Mouse (Mus musculus) G1E (cell line): ENCODE data around the gene Cdk12. TPM values are rescaled to one million over a fixed set of nuclear protein-coding genes. Genes with fewer than 3 reads are reported as not detected.

Experiments used
- ATAC-seq: 2 replicates; pipeline ENCODE4 v1.8.0; 2016; ENCODE audit warnings: mild to moderate bottlenecking; ENCODE audit not compliant: insufficient number of reproducible peaks, poor library complexity, low FRiP score, severe bottlenecking; ENCODE audit errors: extremely low read depth
- DNase-seq: peaks from one replicate; pipeline ENCODE4 v3.0.0; 2012; ENCODE audit warnings: low spot score
- H3K27me3 ChIP-seq: 2 replicates; pipeline ENCODE4 v1.6.1; 2012; ENCODE audit warnings: mild to moderate bottlenecking, low read length, inconsistent platforms; ENCODE audit not compliant: insufficient read depth
- H3K36me3 ChIP-seq: replicated peaks from 2 replicates; pipeline ENCODE3; 2012; ENCODE audit warnings: mild to moderate bottlenecking, inconsistent platforms
- H3K4me1 ChIP-seq: 2 replicates; pipeline ENCODE4 v1.6.1; 2012; ENCODE audit warnings: low read depth, low read length, inconsistent platforms, mixed read lengths; ENCODE audit not compliant: insufficient read depth
- H3K4me3 ChIP-seq: 2 replicates; pipeline ENCODE4 v1.5.1; 2012; ENCODE audit warnings: low read depth, mild to moderate bottlenecking, inconsistent platforms, low read length, moderate library complexity, mixed read lengths
- H3K9me3 ChIP-seq: replicated peaks from 2 replicates; pipeline ENCODE4 v1.6.1; 2012; ENCODE audit warnings: inconsistent platforms
- CTCF ChIP-seq: IDR thresholded peaks from 2 replicates; pipeline ENCODE4 v1.5.1; 2012; ENCODE audit warnings: low read depth, low read length, inconsistent platforms, mixed read lengths
- GATA1 ChIP-seq: IDR thresholded peaks from 2 replicates; pipeline ENCODE4 v1.6.1; 2012; ENCODE audit warnings: borderline replicate concordance, low read length, inconsistent platforms, mixed read lengths
- GATA2 ChIP-seq: IDR thresholded peaks from 2 replicates; pipeline ENCODE4 v1.6.1; 2012; ENCODE audit warnings: low read depth, low read length, inconsistent platforms, borderline replicate concordance
- POLR2AphosphoS5 ChIP-seq: IDR thresholded peaks from 2 replicates; pipeline ENCODE4 v1.6.1; 2012; ENCODE audit warnings: low read depth, low read length, inconsistent platforms; ENCODE audit not compliant: insufficient replicate concordance
- TAL1 ChIP-seq: conservative IDR thresholded peaks from 2 replicates; pipeline ENCODE4 v1.6.1; 2012; ENCODE audit warnings: low read depth, low read length, inconsistent platforms, mixed read lengths
- polyA plus RNA-seq: library from polyadenylated mRNA; stranded (reverse); fragments of >175 nt; gene quantifications from 2 replicates; pipeline ENCODE4 v1.2.3, GENCODE M21; 2012
- total RNA-seq, 2 experiments: library from RNA; stranded (forward) in 1 of 2; stranded (reverse) in 1 of 2; fragments of 200-1000 nt in 1 of 2; fragments of >200 nt in 1 of 2; fragmentation: Nextera tagmentation in 1 of 2; gene quantifications; 2 replicates each; pipeline ENCODE4 v1.2.3; 2014 to 2017

The Cdk12 gene
- total and polyA plus RNA-seq, 3 experiments, result 20.4 to 93.7 (median 54.0) TPM

DNA sequence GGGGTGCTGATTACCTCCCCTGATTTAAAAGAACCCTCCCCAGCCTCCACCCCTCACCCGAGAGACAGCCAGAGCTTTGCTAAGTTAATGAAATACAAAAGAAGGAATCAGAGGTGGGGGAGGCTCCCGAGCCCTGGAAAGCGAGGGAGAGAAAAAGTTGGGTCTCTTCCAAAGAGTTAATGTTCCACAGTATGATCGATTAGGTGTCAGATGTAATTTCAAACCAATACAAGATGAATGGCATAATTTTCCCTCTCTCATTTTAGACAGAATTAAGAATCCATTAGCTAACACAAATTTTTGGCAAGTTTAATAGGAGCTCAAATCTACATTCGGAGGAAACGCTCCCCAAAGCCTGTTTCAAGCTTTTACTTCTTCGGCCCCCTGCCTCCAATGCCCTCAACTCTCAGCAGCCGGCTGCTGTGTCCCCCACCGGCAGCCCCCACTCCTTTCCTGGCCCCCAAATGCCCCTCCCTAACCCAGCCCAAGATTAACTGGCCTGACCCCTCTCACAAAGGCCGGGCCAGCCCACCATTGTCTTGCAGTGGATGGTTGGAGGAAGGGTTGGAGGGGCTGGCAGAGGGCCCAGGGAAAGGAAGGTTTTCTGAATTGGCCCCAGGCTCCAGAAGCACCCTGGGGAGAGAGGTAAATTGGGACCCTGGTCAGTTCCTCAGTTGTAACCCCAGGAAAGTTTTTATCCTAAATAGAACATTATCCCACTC, 95.8 kb downstream of the Cdk12 start:
- Histone ChIP-seq H3K9me3 (no peaks in the 10 kb centered on the region), H3K27me3 (peaks cover 38% of the 10 kb centered on the region), H3K4me1 (peaks cover 9% of the 10 kb centered on the region; the same call in 1 of the 2 replicates), H3K36me3 (no peaks in the 10 kb centered on the region), H3K4me3 (no peak overlapping the region)
- DNase-seq (no peak), ATAC-seq (no peak)
- no peak for TF ChIP-seq POLR2AphosphoS5
- TF ChIP-seq CTCF, result no peak
- no peak for TF ChIP-seq GATA2
- TF ChIP-seq GATA1, result no peak
- no peak for TF ChIP-seq TAL1

DNA sequence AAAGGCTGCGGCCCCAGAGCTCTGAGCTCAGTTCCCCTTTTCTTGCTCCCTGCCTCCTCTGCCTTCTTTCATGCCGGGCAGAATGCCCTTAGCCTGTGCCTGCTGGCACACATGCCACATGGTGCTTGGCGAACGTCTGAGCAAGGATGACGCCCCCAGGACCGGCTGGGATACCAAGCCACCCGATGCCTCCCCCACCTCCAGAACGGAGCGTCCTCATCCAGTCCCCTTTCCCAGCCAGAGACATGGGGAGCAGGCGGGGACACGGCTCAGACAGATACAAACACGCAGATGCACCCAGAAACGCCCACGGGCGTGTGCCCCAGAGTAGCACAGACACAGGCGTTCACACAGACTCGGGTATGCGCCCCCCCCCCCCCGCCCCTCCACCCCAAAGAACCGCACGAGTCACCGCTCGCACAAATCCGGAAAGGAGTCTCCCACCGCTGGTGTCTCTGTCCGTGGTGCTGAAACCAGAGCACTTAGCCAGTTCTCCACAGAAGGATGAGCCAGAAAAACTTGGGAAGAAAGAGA, 111.0 kb downstream of the Cdk12 start:
- Histone ChIP-seq H3K9me3 (no peaks in the 10 kb centered on the region), H3K27me3 (peaks cover 15% of the 10 kb centered on the region), H3K36me3 (no peaks in the 10 kb centered on the region), H3K4me3 (no peak overlapping the region), H3K4me1 (no peaks in the 10 kb centered on the region)
- DNase-seq, result peak; percentile 51
- no peak for ATAC-seq
- TF ChIP-seq CTCF (no peak), TAL1 (no peak), POLR2AphosphoS5 (no peak), GATA2 (no peak), GATA1 (no peak)

DNA sequence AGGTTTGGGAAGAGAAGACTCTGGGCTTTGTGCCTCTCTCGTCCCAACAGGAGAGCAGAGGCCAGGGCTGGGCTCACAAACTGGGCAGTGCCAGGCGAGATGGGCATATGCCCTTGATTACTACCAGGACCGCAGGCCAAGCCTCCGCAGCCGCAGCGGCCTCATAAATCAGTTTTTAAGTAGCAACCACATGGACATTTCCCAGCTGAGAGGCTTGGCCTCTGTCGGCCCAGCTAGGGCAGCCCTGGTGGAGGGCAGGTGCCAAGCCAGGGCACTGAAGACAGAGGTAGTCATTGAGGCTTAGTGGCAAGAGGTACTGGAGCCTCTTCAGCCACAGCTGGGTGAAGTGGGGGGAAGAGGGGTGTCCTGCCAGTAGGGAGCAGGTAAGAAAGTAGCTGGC, 114.6 kb downstream of the Cdk12 start:
- Histone ChIP-seq H3K4me1 (no peaks in the 10 kb centered on the region), H3K4me3 (no peak overlapping the region), H3K36me3 (no peaks in the 10 kb centered on the region), H3K9me3 (no peaks in the 10 kb centered on the region), H3K27me3 (peaks cover 33% of the 10 kb centered on the region)
- ATAC-seq (no peak), DNase-seq (no peak)
- TF ChIP-seq GATA2 (no peak), TAL1 (no peak), CTCF (no peak), GATA1 (no peak), POLR2AphosphoS5 (no peak)

DNA sequence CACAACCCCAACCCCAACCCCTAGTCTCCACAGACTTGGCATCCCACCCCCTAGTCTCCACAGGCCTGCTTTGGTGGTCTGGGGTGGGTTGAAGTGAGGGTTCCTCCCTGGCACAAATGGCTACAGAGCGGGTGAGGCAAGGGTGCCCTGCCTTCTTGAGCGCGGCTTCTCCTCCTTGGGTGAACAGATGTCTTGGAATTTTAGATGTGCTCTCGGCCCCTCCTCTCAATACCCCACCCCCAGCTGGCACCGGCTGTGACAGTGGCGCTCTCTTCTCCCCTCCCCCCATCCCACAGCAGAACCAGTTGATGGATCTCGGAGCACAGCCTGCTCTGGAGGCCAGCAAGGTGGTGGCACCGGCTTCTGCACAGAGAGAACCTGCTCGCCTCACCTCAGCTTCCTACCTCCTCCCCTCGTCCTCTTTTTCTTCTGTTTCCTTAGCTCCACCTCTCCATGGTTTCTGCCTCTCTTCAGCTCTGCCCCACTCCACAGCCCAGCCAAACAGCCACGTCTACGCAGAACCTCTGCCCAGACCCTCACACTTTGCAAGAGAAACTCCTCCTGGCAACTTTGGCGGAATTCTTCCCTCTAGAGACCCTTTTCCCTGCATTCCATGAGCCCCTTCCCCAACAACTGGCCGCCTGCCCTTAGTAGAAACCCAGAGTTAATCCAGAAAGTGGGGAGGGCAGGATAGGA, 115.7 kb downstream of the Cdk12 start:
- ATAC-seq (no peak), DNase-seq (no peak)
- H3K9me3 ChIP-seq, result no peaks in the 10 kb centered on the region
- H3K4me1 ChIP-seq, result no peaks in the 10 kb centered on the region
- H3K36me3 ChIP-seq, result no peaks in the 10 kb centered on the region
- TF ChIP-seq TAL1 (no peak), GATA2 (no peak), GATA1 (no peak)
- H3K27me3 ChIP-seq, result peaks cover 41% of the 10 kb centered on the region
- H3K4me3 ChIP-seq, result no peak overlapping the region

DNA sequence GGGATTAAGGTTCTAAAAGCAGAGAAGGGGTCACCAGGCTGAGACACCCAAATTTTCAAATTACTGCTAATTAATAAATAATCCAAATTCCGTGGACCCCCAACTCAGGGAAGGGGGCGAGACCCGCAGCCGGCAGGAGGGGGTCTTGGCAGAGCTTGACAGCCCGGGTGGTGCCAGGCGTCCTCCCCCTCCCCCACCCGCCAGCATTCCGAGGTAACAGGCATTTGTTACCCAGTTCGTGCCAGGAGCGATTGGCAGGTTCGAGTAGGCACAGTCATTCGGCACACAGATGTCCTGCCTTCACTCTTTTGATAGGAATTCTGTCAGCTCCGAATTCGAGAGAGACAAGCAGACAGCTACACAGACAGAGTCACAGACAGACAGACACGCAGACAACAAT, 116.3 kb downstream of the Cdk12 start:
- H3K27me3 ChIP-seq, result peaks cover 42% of the 10 kb centered on the region
- DNase-seq, result no peak

DNA sequence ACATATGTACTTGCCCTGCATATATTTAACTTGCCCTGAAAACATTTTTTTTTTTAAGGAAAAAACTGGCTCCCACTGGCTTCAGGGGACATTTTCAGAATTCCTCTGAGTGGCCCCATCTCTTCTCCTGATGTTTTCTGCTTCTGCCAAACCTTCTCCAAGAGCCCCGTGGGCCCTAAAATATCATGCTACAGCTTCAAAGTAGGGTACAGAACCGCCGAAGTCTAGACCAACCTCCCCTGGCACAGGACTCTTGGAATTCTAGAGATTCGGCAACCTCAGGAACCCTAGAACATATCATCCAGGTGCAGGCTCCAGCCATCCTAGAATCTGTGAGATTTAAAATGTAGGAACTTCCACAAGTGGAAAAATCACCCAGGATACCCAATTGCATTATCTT, 116.7 kb downstream of the Cdk12 start:
- H3K9me3 ChIP-seq, result no peaks in the 10 kb centered on the region
- no peak overlapping the region for H3K4me3 ChIP-seq
- DNase-seq, result no peak
- no peaks in the 10 kb centered on the region for H3K4me1 ChIP-seq
- no peaks in the 10 kb centered on the region for H3K36me3 ChIP-seq
- H3K27me3 ChIP-seq, result peaks cover 44% of the 10 kb centered on the region
- no peak for ATAC-seq
- no peak for TF ChIP-seq TAL1
- TF ChIP-seq GATA2, result no peak
- no peak for TF ChIP-seq POLR2AphosphoS5
- no peak for TF ChIP-seq CTCF
- TF ChIP-seq GATA1, result no peak

More for the DNA sequence above, 116.3 kb downstream of the Cdk12 start:
- no peaks in the 10 kb centered on the region for H3K36me3 ChIP-seq
- TF ChIP-seq TAL1 (no peak), GATA2 (no peak), CTCF (no peak), POLR2AphosphoS5 (no peak), GATA1 (no peak)
- H3K9me3 ChIP-seq, result no peaks in the 10 kb centered on the region
- no peak overlapping the region for H3K4me3 ChIP-seq
- H3K4me1 ChIP-seq, result no peaks in the 10 kb centered on the region
- no peak for ATAC-seq
